Mouse (Mus musculus) naive thymus-derived CD4-positive, alpha-beta T cell, adult 5 months (primary cell): ENCODE results near the gene Cnga2. TPM values are rescaled to one million over a fixed set of nuclear protein-coding genes. Genes with fewer than 3 reads are reported as not detected.

ENCODE experiments used
- polyA plus RNA-seq: library from polyadenylated mRNA; unstranded; fragments of 100-300 nt; shearing (Covaris generic); gene quantifications from one replicate; pipeline ENCODE4 v1.2.1, GENCODE M21; 2017

The Cnga2 gene
- polyA plus RNA-seq: not detected

DNA sequence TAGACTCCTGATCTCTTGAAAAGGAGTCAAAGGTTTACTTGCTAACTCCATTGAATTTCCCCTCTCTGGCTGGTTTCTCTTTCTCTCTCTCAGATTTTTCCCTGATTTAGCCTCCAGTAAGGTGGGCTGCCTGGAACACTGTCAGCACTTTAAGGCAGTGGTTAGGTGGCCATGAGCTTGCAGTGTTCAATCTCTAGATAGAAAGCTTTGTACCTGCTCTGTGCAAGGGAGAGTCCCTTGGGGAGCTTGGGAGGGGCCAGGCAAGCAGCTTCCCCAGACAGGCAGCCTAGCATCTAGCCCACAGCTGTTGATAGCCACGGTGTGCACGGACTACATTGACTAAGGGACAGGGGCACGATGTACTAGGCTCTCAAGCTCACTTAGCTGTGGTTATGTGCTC is at the start of gene Cnga2:
Gene Cnga2, plus strand, starts transcription at position 301 of the 400 bp plus-strand sequence.

DNA sequence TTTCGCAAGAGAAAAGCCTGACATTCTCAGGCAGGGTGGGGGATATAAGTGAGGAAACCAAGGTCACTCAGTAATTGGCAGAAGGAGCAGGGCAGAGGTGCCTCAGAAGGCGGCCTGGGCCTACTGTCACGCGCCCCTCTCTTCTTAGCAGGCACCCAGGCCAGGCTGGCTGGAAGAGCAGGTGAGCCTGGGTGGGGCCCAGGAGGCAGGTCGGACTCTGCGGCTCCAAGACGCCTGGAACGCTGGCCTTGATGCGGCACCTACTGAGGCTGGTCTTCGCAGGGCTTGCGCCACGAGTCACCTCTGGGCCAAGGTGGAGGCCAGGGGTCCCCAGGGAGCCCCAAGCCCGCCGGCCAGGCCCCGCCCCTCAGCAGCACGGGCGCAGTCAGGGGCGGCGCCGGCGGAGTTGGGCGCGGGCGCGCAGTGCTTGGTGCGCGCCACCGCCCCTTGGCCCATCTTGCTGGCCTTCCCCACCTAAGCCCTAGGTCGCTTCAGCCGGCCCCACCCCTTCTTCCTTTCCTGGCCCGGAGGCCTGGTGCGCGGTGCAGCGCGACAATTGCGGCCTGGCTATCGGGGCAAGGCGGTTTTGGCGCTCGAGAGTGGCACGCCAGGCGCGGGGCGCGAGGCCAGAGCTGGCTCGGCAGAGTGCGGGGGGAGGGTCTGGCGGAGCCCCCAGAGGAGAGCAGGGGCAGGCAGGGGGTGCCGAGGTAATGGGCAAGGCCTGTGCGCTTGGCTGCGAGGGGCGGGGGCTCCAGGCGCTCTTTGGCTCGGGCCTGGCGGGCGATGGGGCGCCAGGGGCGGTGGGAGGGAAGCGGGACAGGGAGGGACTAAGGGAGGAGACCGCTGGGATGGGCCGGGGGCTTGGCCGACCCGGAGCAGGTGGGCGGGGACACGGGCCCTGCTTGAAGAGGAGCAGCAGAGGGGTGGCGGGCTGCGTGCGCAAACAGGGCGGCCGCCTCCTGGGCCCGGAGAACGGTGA is 29.3 kb upstream of the Cnga2 start, which contains the start of gene Prrg3:
Gene Prrg3, plus strand, starts transcription at position 552 of the 979 bp plus-strand sequence.

DNA sequence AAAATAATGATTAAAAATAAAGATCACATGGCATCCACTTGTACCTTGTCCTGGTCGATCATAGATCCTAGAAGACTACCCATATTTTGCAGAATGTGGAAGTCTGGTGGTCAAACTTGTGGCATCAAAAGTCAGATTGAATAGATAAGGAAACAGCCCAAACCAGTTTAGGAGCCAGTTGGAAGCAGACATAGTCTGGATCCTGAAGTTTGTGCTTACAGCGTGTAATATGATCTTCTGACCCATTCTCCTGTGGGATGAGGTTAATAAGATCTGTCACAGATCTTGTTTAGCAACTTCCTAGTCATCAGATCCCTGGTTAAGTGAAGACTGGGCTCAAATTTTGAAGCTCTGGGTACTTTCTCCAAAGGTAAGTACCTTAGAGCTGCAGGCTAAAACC is 19.0 kb upstream of the Cnga2 start, which contains the start of gene Fate1:
Gene Fate1, plus strand, starts transcription at position 301 of the 400 bp plus-strand sequence.

Other genes starting within 250 kb of the Cnga2 start
- 26.7 TPM for gene Vma21, start 175.9 kb upstream of the Cnga2 start, polyA plus RNA-seq
- gene Gm1141, start 70.8 kb upstream of the Cnga2 start, polyA plus RNA-seq: not detected
- not detected for gene Prrg3, start 29.2 kb upstream of the Cnga2 start, polyA plus RNA-seq
- not detected for gene Fate1, start 18.9 kb upstream of the Cnga2 start, polyA plus RNA-seq
- gene Magea4, start 230.2 kb downstream of the Cnga2 start, polyA plus RNA-seq: not detected